Mouse (Mus musculus): ENCODE results near the gene Nos2. TPM values are rescaled to one million over a fixed set of nuclear protein-coding genes. Genes with fewer than 3 reads are reported as not detected.

Gene Nos2
- polyA plus RNA-seq, 1 experiment, result 3.0 TPM

DNA sequence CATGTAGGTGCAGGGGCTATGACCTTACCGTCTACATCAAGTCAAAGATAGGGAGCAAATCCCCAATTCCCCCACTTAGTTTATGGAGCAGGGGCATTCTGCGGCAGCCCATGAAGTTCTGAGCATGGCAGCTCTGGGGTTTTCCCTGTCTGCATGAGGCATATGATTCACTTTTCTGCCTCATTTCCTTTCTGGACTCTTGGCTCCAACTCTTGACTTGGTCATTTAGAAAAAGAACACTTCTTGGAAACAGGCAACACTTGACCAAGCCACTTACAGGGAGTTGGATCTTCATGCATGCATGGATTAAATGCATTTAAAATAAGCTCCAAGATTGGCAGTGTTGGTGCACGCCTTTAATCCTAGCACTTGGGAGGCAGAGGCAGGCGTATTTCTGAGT is 31.4 kb upstream of the Nos2 start:
- no peaks in the 10 kb centered on the region for H3K36me3 ChIP-seq (ENCODE audit: control insufficient read depth, insufficient read depth, low read length, poor library complexity, severe bottlenecking)
- no peak overlapping the region for H3K4me3 ChIP-seq (ENCODE audit: low read depth, low read length)
- no peak overlapping the region for H3K27ac ChIP-seq (ENCODE audit: insufficient read depth, low read length)
- TF ChIP-seq POLR2A (IDR thresholded peaks at IDR 0.05; ENCODE audit: insufficient read depth, low read length), result no peak
- no peak for TF ChIP-seq CTCF (IDR thresholded peaks at IDR 0.05; ENCODE audit: low read depth, low read length)
- no peak for TF ChIP-seq EP300 (IDR thresholded peaks at IDR 0.05; ENCODE audit: insufficient read depth, low read depth, low read length)
- H3K9ac ChIP-seq (ENCODE audit: low read depth, poor library complexity, severe bottlenecking), result no peak overlapping the region
- H3K9me3 ChIP-seq (replicated peaks; ENCODE audit: control insufficient read depth, insufficient read depth, low read length, poor library complexity, severe bottlenecking), result no peaks in the 10 kb centered on the region
- H3K4me1 ChIP-seq (ENCODE audit: control insufficient read depth, insufficient read depth, low read length), result no peaks in the 10 kb centered on the region
- H3K27me3 ChIP-seq (ENCODE audit: control insufficient read depth, insufficient read depth, low read length, poor library complexity, severe bottlenecking), result no peaks in the 10 kb centered on the region

- no peak for TF ChIP-seq EP300 (IDR thresholded peaks at IDR 0.05; ENCODE audit: insufficient read depth, low read depth, low read length)
- peak; percentile 69 for TF ChIP-seq CTCF (IDR thresholded peaks at IDR 0.05; ENCODE audit: low read depth, low read length)
- H3K4me1 ChIP-seq (ENCODE audit: control insufficient read depth, insufficient read depth, low read length), result no peaks in the 10 kb centered on the region
- H3K36me3 ChIP-seq (ENCODE audit: control insufficient read depth, insufficient read depth, low read length, poor library complexity, severe bottlenecking), result no peaks in the 10 kb centered on the region
- no peaks in the 10 kb centered on the region for H3K27me3 ChIP-seq (ENCODE audit: control insufficient read depth, insufficient read depth, low read length, poor library complexity, severe bottlenecking)
- no peak overlapping the region for H3K9ac ChIP-seq (ENCODE audit: low read depth, poor library complexity, severe bottlenecking)
- H3K4me3 ChIP-seq (ENCODE audit: low read depth, low read length), result no peak overlapping the region
- H3K27ac ChIP-seq (ENCODE audit: insufficient read depth, low read length), result no peak overlapping the region
- no peaks in the 10 kb centered on the region for H3K9me3 ChIP-seq (replicated peaks; ENCODE audit: control insufficient read depth, insufficient read depth, low read length, poor library complexity, severe bottlenecking)
These were observed 24.0 kb upstream of the Nos2 start for GRCm38 (mm10) chr11:78896357-78897123.

- TF ChIP-seq CTCF (IDR thresholded peaks at IDR 0.05; ENCODE audit: low read depth, low read length) (no peak), EP300 (IDR thresholded peaks at IDR 0.05; ENCODE audit: insufficient read depth, low read depth, low read length) (no peak), POLR2A (IDR thresholded peaks at IDR 0.05; ENCODE audit: insufficient read depth, low read length) (no peak)
- Histone ChIP-seq H3K4me1 (ENCODE audit: control insufficient read depth, insufficient read depth, low read length) (peaks cover 2% of the 10 kb centered on the region), H3K9ac (ENCODE audit: low read depth, poor library complexity, severe bottlenecking) (no peak overlapping the region), H3K9me3 (replicated peaks; ENCODE audit: control insufficient read depth, insufficient read depth, low read length, poor library complexity, severe bottlenecking) (no peaks in the 10 kb centered on the region), H3K4me3 (ENCODE audit: low read depth, low read length) (no peak overlapping the region), H3K27me3 (ENCODE audit: control insufficient read depth, insufficient read depth, low read length, poor library complexity, severe bottlenecking) (no peaks in the 10 kb centered on the region), H3K27ac (ENCODE audit: insufficient read depth, low read length) (no peak overlapping the region), H3K36me3 (ENCODE audit: control insufficient read depth, insufficient read depth, low read length, poor library complexity, severe bottlenecking) (no peaks in the 10 kb centered on the region)
These were observed 5.1 kb upstream of the Nos2 start for GRCm38 (mm10) chr11:78915473-78915872.

DNA sequence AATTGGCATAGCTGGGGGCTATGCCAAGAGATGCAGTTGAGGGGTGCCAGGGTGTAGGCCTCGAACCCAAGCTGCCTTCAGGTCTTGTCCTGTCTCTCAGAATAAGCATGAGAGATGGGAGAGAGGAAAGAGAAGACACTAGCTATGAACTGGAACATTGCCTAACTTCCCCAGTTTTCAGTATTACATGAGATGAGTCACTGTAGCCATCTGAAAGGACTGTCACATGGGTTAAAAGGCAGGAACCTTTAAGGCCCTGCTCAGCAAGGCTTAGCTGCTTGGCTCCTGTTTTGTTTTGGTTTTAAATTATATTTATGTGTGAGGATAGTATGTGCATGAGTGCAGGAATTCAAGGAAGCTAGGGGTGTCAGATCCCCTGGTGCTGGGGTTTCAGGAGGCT is 4.2 kb upstream of the Nos2 start:
- H3K27ac ChIP-seq (ENCODE audit: insufficient read depth, low read length), result no peak overlapping the region
- TF ChIP-seq POLR2A (IDR thresholded peaks at IDR 0.05; ENCODE audit: insufficient read depth, low read length) (no peak), CTCF (IDR thresholded peaks at IDR 0.05; ENCODE audit: low read depth, low read length) (no peak), EP300 (IDR thresholded peaks at IDR 0.05; ENCODE audit: insufficient read depth, low read depth, low read length) (no peak)
- H3K27me3 ChIP-seq (ENCODE audit: control insufficient read depth, insufficient read depth, low read length, poor library complexity, severe bottlenecking), result no peaks in the 10 kb centered on the region
- H3K9ac ChIP-seq (ENCODE audit: low read depth, poor library complexity, severe bottlenecking), result no peak overlapping the region
- no peak overlapping the region for H3K4me3 ChIP-seq (ENCODE audit: low read depth, low read length)
- no peaks in the 10 kb centered on the region for H3K36me3 ChIP-seq (ENCODE audit: control insufficient read depth, insufficient read depth, low read length, poor library complexity, severe bottlenecking)
- H3K9me3 ChIP-seq (replicated peaks; ENCODE audit: control insufficient read depth, insufficient read depth, low read length, poor library complexity, severe bottlenecking), result no peaks in the 10 kb centered on the region
- H3K4me1 ChIP-seq (ENCODE audit: control insufficient read depth, insufficient read depth, low read length), result peaks cover 3% of the 10 kb centered on the region

- Histone ChIP-seq H3K9me3 (replicated peaks; ENCODE audit: control insufficient read depth, insufficient read depth, low read length, poor library complexity, severe bottlenecking) (no peaks in the 10 kb centered on the region), H3K27me3 (ENCODE audit: control insufficient read depth, insufficient read depth, low read length, poor library complexity, severe bottlenecking) (peaks cover 3% of the 10 kb centered on the region; the same call in 1 of the 2 replicates)
These were observed 842 bp upstream of the Nos2 start for GRCm38 (mm10) chr11:78919745-78920144.

DNA sequence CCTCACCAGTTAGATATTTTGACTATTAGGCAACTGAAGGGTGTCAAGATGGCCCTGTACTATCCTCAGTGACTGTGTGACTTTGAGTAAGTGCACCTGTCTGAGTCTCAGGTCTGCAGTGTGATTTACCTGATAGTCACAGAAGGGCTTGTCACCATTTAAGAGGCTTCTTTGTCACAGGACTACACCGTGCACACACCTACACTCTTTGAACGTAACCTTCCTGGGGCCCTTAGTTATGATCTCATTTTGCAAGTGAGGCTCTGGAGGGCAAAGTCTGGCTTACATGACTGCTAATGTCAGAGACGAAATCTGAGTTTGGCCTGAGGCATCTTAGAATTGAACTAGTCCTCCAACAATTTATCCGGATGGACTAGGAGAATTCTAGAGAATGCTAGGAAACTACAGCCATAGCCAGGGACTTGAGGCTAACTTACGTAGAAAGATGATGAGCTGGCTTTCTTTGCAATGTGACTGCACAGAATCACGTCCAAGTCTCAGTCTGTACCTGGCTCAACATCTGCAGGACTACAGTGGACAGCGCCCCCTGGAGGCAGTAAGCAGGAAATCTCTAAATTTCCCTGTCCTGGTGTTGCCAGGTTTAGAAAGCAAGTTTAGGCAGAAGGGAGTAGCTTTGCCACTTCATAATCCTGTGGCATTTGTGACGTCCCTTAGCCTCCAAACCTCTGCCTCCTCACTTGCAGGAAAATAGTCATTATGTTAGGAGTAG is 2.3 kb downstream of the Nos2 start:
- no peak overlapping the region for H3K9ac ChIP-seq (ENCODE audit: low read depth, poor library complexity, severe bottlenecking)
- H3K27me3 ChIP-seq (ENCODE audit: control insufficient read depth, insufficient read depth, low read length, poor library complexity, severe bottlenecking), result peaks cover 6% of the 10 kb centered on the region
- no peaks in the 10 kb centered on the region for H3K36me3 ChIP-seq (ENCODE audit: control insufficient read depth, insufficient read depth, low read length, poor library complexity, severe bottlenecking)
- H3K27ac ChIP-seq (ENCODE audit: insufficient read depth, low read length), result no peak overlapping the region
- TF ChIP-seq EP300 (IDR thresholded peaks at IDR 0.05; ENCODE audit: insufficient read depth, low read depth, low read length), result no peak
- no peak for TF ChIP-seq POLR2A (IDR thresholded peaks at IDR 0.05; ENCODE audit: insufficient read depth, low read length)
- TF ChIP-seq CTCF (IDR thresholded peaks at IDR 0.05; ENCODE audit: low read depth, low read length), result peak; percentile 91
- H3K4me3 ChIP-seq (ENCODE audit: low read depth, low read length), result no peak overlapping the region
- H3K4me1 ChIP-seq (ENCODE audit: control insufficient read depth, insufficient read depth, low read length), result peaks cover 3% of the 10 kb centered on the region
- no peaks in the 10 kb centered on the region for H3K9me3 ChIP-seq (replicated peaks; ENCODE audit: control insufficient read depth, insufficient read depth, low read length, poor library complexity, severe bottlenecking)

More at GRCm38 (mm10) chr11:78919745-78920144, 842 bp upstream of the Nos2 start:
- Histone ChIP-seq H3K27ac (ENCODE audit: insufficient read depth, low read length) (no peak overlapping the region), H3K9ac (ENCODE audit: low read depth, poor library complexity, severe bottlenecking) (no peak overlapping the region), H3K4me1 (ENCODE audit: control insufficient read depth, insufficient read depth, low read length) (peaks cover 3% of the 10 kb centered on the region), H3K36me3 (ENCODE audit: control insufficient read depth, insufficient read depth, low read length, poor library complexity, severe bottlenecking) (no peaks in the 10 kb centered on the region), H3K4me3 (ENCODE audit: low read depth, low read length) (no peak overlapping the region)
- TF ChIP-seq EP300 (IDR thresholded peaks at IDR 0.05; ENCODE audit: insufficient read depth, low read depth, low read length) (no peak), CTCF (IDR thresholded peaks at IDR 0.05; ENCODE audit: low read depth, low read length) (no peak), POLR2A (IDR thresholded peaks at IDR 0.05; ENCODE audit: insufficient read depth, low read length) (no peak)
